Mouse (Mus musculus) MEL (cell line): ENCODE results near the gene Zfp683. TPM values are rescaled to one million over a fixed set of nuclear protein-coding genes. Genes with fewer than 3 reads are reported as not detected.

Experiments
- DNase-seq: peaks from one replicate; pipeline ENCODE4 v3.0.0; 2011; ENCODE audit warnings: low read depth, low spot score
- H3K27ac ChIP-seq: 2 replicates; pipeline ENCODE4 v1.5.1; 2012; ENCODE audit warnings: low read depth, mild to moderate bottlenecking, control low read depth, low read length, moderate library complexity; ENCODE audit not compliant: control insufficient read depth
- H3K27me3 ChIP-seq, 2 experiments: fragments of 150-350 bp in 1 of 2; sonication (generic) in 1 of 2; 2 replicates each; pipeline ENCODE4 v1.6.1; 2012; ENCODE audit warnings: low read length in 2 of 2, mild to moderate bottlenecking in 2 of 2, improper control_type of control experiment in 1 of 2, moderate library complexity in 1 of 2; ENCODE audit not compliant: insufficient read depth in 2 of 2, control insufficient read depth in 1 of 2
- H3K36me3 ChIP-seq, 2 experiments: 2 replicates each; pipeline ENCODE4 v1.6.1; 2012 to 2014; ENCODE audit warnings: low read length in 2 of 2, improper control_type of control experiment in 1 of 2, inconsistent platforms in 1 of 2, mild to moderate bottlenecking in 1 of 2; ENCODE audit not compliant: insufficient read depth in 2 of 2, control insufficient read depth in 1 of 2
- H3K4me1 ChIP-seq, 2 experiments: fragments of 150-350 bp in 1 of 2; sonication (generic) in 1 of 2; 2 replicates each; pipeline ENCODE4 v1.6.1; 2012; ENCODE audit warnings: low read length in 2 of 2, improper control_type of control experiment in 1 of 2, mild to moderate bottlenecking in 1 of 2; ENCODE audit not compliant: insufficient read depth in 2 of 2, control insufficient read depth in 1 of 2
- H3K4me3 ChIP-seq, 2 experiments: fragments of 150-350 bp in 1 of 2; sonication (generic) in 1 of 2; 2 replicates each; pipeline ENCODE4 v1.5.1; 2012; ENCODE audit warnings: low read depth in 2 of 2, low read length in 2 of 2, mild to moderate bottlenecking in 2 of 2, moderate library complexity in 2 of 2, control low read depth in 1 of 2, improper control_type of control experiment in 1 of 2; ENCODE audit not compliant: control insufficient read depth in 1 of 2, insufficient read depth in 1 of 2
- H3K79me2 ChIP-seq: 2 replicates; pipeline ENCODE4 v1.6.1; 2012; ENCODE audit warnings: mild to moderate bottlenecking, low read length, moderate library complexity; ENCODE audit not compliant: control insufficient read depth, poor library complexity, insufficient read depth
- H3K9ac ChIP-seq: 2 replicates; pipeline ENCODE4 v1.6.1; 2012; ENCODE audit warnings: low read depth, mild to moderate bottlenecking, control low read depth, low read length, moderate library complexity; ENCODE audit not compliant: control insufficient read depth, poor library complexity, severe bottlenecking
- H3K9me3 ChIP-seq: fragments of 150-350 bp; sonication (generic); replicated peaks from 2 replicates; pipeline ENCODE4 v1.6.1; 2012; ENCODE audit warnings: mild to moderate bottlenecking, low read length, improper control_type of control experiment, moderate library complexity; ENCODE audit not compliant: insufficient read depth
- CTCF ChIP-seq, 3 experiments: IDR thresholded peaks in 2 of 3; conservative IDR thresholded peaks in 1 of 3; 2 replicates each; pipeline ENCODE4 v1.5.1; 2011 to 2012; ENCODE audit warnings: low read length in 3 of 3, low read depth in 2 of 3, mild to moderate bottlenecking in 2 of 3, improper control_type of control experiment in 1 of 3, inconsistent platforms in 1 of 3, mixed read lengths in 1 of 3, moderate library complexity in 1 of 3; ENCODE audit not compliant: control insufficient read depth in 1 of 3, insufficient read depth in 1 of 3, poor library complexity in 1 of 3, severe bottlenecking in 1 of 3
- E2F4 ChIP-seq: IDR thresholded peaks from 2 replicates; pipeline ENCODE4 v1.6.1; 2011; ENCODE audit warnings: low read depth, low read length, improper control_type of control experiment, borderline replicate concordance
- ELF1 ChIP-seq: IDR thresholded peaks from 2 replicates; pipeline ENCODE4 v1.6.1; 2014; ENCODE audit warnings: low read depth, mild to moderate bottlenecking, inconsistent platforms, low read length, improper control_type of control experiment, moderate library complexity
- GABPA ChIP-seq: IDR thresholded peaks from 2 replicates; pipeline ENCODE4 v1.6.1; 2012; ENCODE audit warnings: low read depth, mild to moderate bottlenecking, inconsistent platforms, low read length, improper control_type of control experiment, moderate library complexity
- HCFC1 ChIP-seq: IDR thresholded peaks from 2 replicates; pipeline ENCODE4 v1.6.1; 2012; ENCODE audit warnings: low read depth, mild to moderate bottlenecking, inconsistent platforms, low read length, improper control_type of control experiment, moderate library complexity
- JUND ChIP-seq: IDR thresholded peaks from 2 replicates; pipeline ENCODE4 v1.6.1; 2011; ENCODE audit warnings: low read depth, mild to moderate bottlenecking, improper control_type of control experiment, low read length
- KAT2A ChIP-seq: conservative IDR thresholded peaks from 2 replicates; pipeline ENCODE4 v1.6.1; 2012; ENCODE audit warnings: low read depth, low read length, improper control_type of control experiment, inconsistent platforms
- MAFK ChIP-seq: IDR thresholded peaks from 2 replicates; pipeline ENCODE4 v1.6.1; 2011; ENCODE audit warnings: low read depth, mild to moderate bottlenecking, low read length, improper control_type of control experiment, borderline replicate concordance
- MAX ChIP-seq: IDR thresholded peaks from 2 replicates; pipeline ENCODE4 v1.6.1; 2011; ENCODE audit warnings: low read length, improper control_type of control experiment
- MAZ ChIP-seq: IDR thresholded peaks from 2 replicates; pipeline ENCODE4 v1.6.1; 2012; ENCODE audit warnings: low read depth, mild to moderate bottlenecking, inconsistent platforms, low read length, improper control_type of control experiment
- MYB ChIP-seq: IDR thresholded peaks from 2 replicates; pipeline ENCODE4 v1.6.1; 2011; ENCODE audit warnings: mild to moderate bottlenecking, low read depth, low read length, improper control_type of control experiment
- MYC ChIP-seq: IDR thresholded peaks from 2 replicates; pipeline ENCODE4 v1.6.1; 2011; ENCODE audit warnings: low read depth, mild to moderate bottlenecking, low read length, improper control_type of control experiment, moderate library complexity
- NRF1 ChIP-seq: IDR thresholded peaks from 2 replicates; pipeline ENCODE4 v1.6.1; 2014; ENCODE audit warnings: low read depth, mild to moderate bottlenecking, inconsistent platforms, low read length, improper control_type of control experiment, moderate library complexity; ENCODE audit not compliant: poor library complexity, insufficient read depth, severe bottlenecking
- POLR2A ChIP-seq, 2 experiments: IDR thresholded peaks; 2 replicates each; pipeline ENCODE4 v1.6.1; 2011 to 2012; ENCODE audit warnings: low read length in 2 of 2, mild to moderate bottlenecking in 2 of 2, control low read depth in 1 of 2, improper control_type of control experiment in 1 of 2, low read depth in 1 of 2, moderate library complexity in 1 of 2; ENCODE audit not compliant: control insufficient read depth in 1 of 2, insufficient read depth in 1 of 2, poor library complexity in 1 of 2
- TBP ChIP-seq: IDR thresholded peaks from 2 replicates; pipeline ENCODE4 v1.8.0; 2011; ENCODE audit warnings: low read depth, low read length, improper control_type of control experiment
- UBTF ChIP-seq: IDR thresholded peaks from 2 replicates; pipeline ENCODE4 v1.6.1; 2012; ENCODE audit warnings: low read depth, mild to moderate bottlenecking, inconsistent platforms, low read length, improper control_type of control experiment, moderate library complexity, borderline replicate concordance; ENCODE audit not compliant: insufficient read depth
- USF1 ChIP-seq: IDR thresholded peaks from 2 replicates; pipeline ENCODE4 v1.6.1; 2014; ENCODE audit warnings: low read depth, mild to moderate bottlenecking, inconsistent platforms, low read length, improper control_type of control experiment, moderate library complexity
- USF2 ChIP-seq, 2 experiments: IDR thresholded peaks; 2 replicates each; pipeline ENCODE4 v1.6.1; 2011 to 2012; ENCODE audit warnings: improper control_type of control experiment in 2 of 2, low read length in 2 of 2, borderline replicate concordance in 1 of 2, inconsistent platforms in 1 of 2, low read depth in 1 of 2, mild to moderate bottlenecking in 1 of 2; ENCODE audit not compliant: insufficient read depth in 1 of 2
- ZKSCAN1 ChIP-seq: IDR thresholded peaks from 2 replicates; pipeline ENCODE4 v1.6.1; 2012; ENCODE audit warnings: low read depth, mild to moderate bottlenecking, inconsistent platforms, low read length, improper control_type of control experiment, moderate library complexity
- ZMIZ1 ChIP-seq: IDR thresholded peaks from 2 replicates; pipeline ENCODE4 v1.6.1; 2012; ENCODE audit warnings: low read depth, mild to moderate bottlenecking, inconsistent platforms, low read length, improper control_type of control experiment, moderate library complexity
- polyA plus RNA-seq, 2 experiments: library from polyadenylated mRNA; stranded (reverse) in 1 of 2; unstranded in 1 of 2; fragments of >175 nt in 1 of 2; fragments of >200 nt in 1 of 2; gene quantifications; 2 replicates each; pipeline versions ENCODE4 v1.2.1 to v1.2.4; 2012; ENCODE audit warnings: low replicate concordance in 2 of 2, low read depth in 1 of 2; ENCODE audit not compliant: insufficient read length in 2 of 2, insufficient read depth in 1 of 2, missing spikeins in 1 of 2
- total RNA-seq: library from RNA; depleted of rRNA; stranded (reverse); fragments of 300-350 nt; gene quantifications from 2 replicates; pipeline ENCODE4 v1.2.3, GENCODE M21; 2012; rRNA removed

The Zfp683 gene
- total RNA-seq (not detected in 2 replicates), polyA plus RNA-seq (not detected)

GRCm38 (mm10) chr4:134053538-134053937, at the start of gene Zfp683:
Gene Zfp683 (plus strand): TSS chr4:134053838.
- H3K27ac ChIP-seq, result no peak within 1 kb of the TSS
- H3K79me2 ChIP-seq, result no peaks in the 10 kb centered on the region
- H3K36me3 ChIP-seq, result no peaks in the 10 kb centered on the region; a peak in 1 of 4 replicates
- TF ChIP-seq ZKSCAN1 (no peak), MAX (no peak), MAFK (no peak), KAT2A (no peak), MYC (no peak), TBP (no peak), ELF1 (no peak), HCFC1 (no peak), MYB (no peak), E2F4 (no peak), JUND (no peak), UBTF (no peak), USF1 (no peak), USF2 (IDR thresholded peaks at IDR 0.05; ENCODE audit: borderline replicate concordance in 1 of 2, insufficient read depth in 1 of 2, low read depth in 1 of 2, low read length in 2 of 2) (no peak), GABPA (no peak), MAZ (no peak), POLR2A (IDR thresholded peaks at IDR 0.05; ENCODE audit: control insufficient read depth in 1 of 2, insufficient read depth in 1 of 2, low read depth in 1 of 2, low read length in 2 of 2, poor library complexity in 1 of 2) (no peak), CTCF (IDR thresholded peaks at IDR 0.05 in 2 of 3, conservative IDR thresholded peaks at IDR 0.05 in 1 of 3; ENCODE audit: control insufficient read depth in 1 of 3, insufficient read depth in 1 of 3, low read depth in 2 of 3, low read length in 3 of 3, poor library complexity in 1 of 3, severe bottlenecking in 1 of 3) (no peak), NRF1 (no peak), ZMIZ1 (no peak)
- TF ChIP-seq, all 39 proteins: peak for 0
- Histone ChIP-seq H3K9me3 (no peaks in the 10 kb centered on the region), H3K4me3 (no peak within 1 kb of the TSS), H3K27me3 (peaks cover 0 to 3% of the 10 kb centered on the region in 2 experiments; a peak in 2 of 4 replicates), H3K4me1 (peaks cover 0 to 6% of the 10 kb centered on the region in 2 experiments; a peak in 1 of 4 replicates), H3K9ac (no peak within 1 kb of the TSS)
- no peak for DNase-seq
